Mouse (Mus musculus): ENCODE data around the gene Nr5a1. TPM values are rescaled to one million over a fixed set of nuclear protein-coding genes. Genes with fewer than 3 reads are reported as not detected.

Nr5a1 gene
- 0.04 TPM in 1 of 2 replicates, not detected in the other for polyA plus RNA-seq (2016; fragmentation: Nextera tagmentation; extraction: Ambion mirVana)

- ATAC-seq: no peak
- Histone ChIP-seq H3K4me2 (no peak within 1 kb of the TSS), H3K4me3 (no peak within 1 kb of the TSS), H3K27ac (no peak within 1 kb of the TSS), H3K36me3 (no peaks in the 10 kb centered on the region), H3K9me3 (replicated peaks) (no peaks in the 10 kb centered on the region), H3K9ac (no peak within 1 kb of the TSS), H3K4me1 (peaks cover 32% of the 10 kb centered on the region), H3K27me3 (replicated peaks) (peaks cover 60% of the 10 kb centered on the region)
- WGBS (ENCODE audit: insufficient replicate concordance): 77% methylated on average over 13 of the region's 13 CpGs
These were observed at the start of gene Nr5a1 for GRCm38 (mm10) chr2:38714324-38714723. Gene Nr5a1, minus strand, starts transcription at chr2:38714542.

DNA sequence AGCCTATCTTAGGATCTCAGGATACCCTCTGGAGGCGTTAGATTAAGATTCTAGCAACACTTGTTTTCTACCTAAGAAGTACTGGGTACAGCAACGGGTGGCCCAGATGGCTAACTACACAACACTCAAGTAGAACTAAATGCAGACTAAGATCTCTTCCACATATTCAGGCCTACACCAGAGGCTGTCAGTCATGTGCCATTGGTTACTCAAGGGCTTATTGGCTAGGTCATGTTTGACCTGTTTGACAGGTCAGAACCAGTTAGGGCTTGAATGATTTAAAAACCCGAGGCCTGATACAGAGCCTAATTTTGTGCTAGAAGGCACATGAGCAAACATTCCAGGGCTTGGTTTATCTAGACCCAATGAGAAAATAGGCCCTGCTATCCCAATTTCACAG, 25.5 kb upstream of the Nr5a1 start:
- Histone ChIP-seq H3K4me1 (0 out of 2 replicates have a peak, but pooled peaks cover 3% of the 10 kb centered on the region), H3K27ac (no peak overlapping the region), H3K4me2 (no peak overlapping the region), H3K9me3 (replicated peaks) (no peaks in the 10 kb centered on the region), H3K27me3 (replicated peaks) (no peaks in the 10 kb centered on the region), H3K9ac (no peak overlapping the region), H3K36me3 (peaks cover 5% of the 10 kb centered on the region; the same call in 1 of the 2 replicates), H3K4me3 (no peak overlapping the region)
- no peak for ATAC-seq
- 58% methylated on average over 3 of the region's 3 CpGs for WGBS (ENCODE audit: insufficient replicate concordance)

DNA sequence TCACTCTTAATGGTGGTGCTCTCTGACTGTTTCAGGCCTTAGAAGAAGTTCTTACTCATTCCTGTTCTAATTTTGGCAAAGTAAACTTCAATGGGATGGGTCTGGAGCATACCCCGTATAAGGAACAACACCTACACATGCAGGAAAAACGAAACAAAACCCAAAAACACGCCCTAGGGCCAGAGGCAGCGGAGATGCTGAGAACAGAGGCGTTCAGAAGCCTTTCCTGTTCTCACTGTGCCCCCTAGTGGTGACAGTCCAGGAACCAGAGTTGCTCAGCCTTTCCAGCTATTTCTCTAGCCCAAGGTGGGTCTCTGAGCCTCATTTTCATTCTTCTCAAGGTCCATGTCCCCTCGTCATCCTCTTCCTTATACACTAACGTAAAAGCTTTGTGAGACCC, 25.1 kb upstream of the Nr5a1 start:
- WGBS (ENCODE audit: insufficient replicate concordance): 19% methylated on average over 7 of the region's 7 CpGs
- no peak overlapping the region for H3K4me3 ChIP-seq
- H3K36me3 ChIP-seq: peaks cover 5% of the 10 kb centered on the region; the same call in 1 of the 2 replicates
- no peak for ATAC-seq
- H3K4me1 ChIP-seq: 0 out of 2 replicates have a peak, but pooled peaks cover 3% of the 10 kb centered on the region
- no peaks in the 10 kb centered on the region for H3K9me3 ChIP-seq (replicated peaks)
- no peak overlapping the region for H3K27ac ChIP-seq
- H3K9ac ChIP-seq: no peak overlapping the region
- H3K4me2 ChIP-seq: no peak overlapping the region
- no peaks in the 10 kb centered on the region for H3K27me3 ChIP-seq (replicated peaks)

DNA sequence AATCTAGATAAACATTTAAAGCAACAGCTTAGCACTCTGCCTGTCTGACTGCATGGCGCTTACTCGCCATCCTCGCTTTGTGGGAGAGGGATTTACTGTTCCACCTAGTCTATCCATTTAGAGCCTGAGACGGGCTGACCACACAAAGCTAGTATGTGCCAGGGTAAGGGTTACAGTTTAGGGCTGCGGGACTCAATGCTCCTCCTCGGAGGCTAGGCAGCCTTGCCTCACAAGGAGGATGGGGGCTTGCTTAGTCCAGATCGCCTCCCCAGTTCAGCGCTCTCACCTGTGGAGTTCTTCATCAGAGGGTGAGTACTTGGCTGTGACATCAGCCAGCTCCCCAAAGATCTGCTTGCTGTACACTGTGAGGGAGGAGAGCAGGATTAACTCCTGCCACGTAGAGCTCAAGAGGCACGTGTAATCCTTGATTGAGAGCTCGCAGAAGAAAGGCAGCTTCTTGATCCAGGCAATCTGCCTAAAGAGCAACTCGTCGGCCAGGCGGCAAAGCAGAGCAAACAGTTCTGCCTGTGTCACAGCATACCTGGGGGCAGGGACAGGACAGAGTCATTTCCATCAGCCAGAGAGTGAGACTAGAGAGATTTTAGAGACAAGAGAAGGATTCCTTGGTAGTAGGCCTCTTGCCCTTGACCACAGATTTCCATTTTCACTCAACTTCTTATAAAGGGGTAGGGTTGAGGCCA, 24.4 kb upstream of the Nr5a1 start:
- no peaks in the 10 kb centered on the region for H3K27me3 ChIP-seq (replicated peaks)
- WGBS (ENCODE audit: insufficient replicate concordance): 78% methylated on average over 14 of the region's 14 CpGs
- 0 out of 2 replicates have a peak, but pooled peaks cover 3% of the 10 kb centered on the region for H3K4me1 ChIP-seq
- no peak overlapping the region for H3K4me3 ChIP-seq
- H3K27ac ChIP-seq: no peak overlapping the region
- no peaks in the 10 kb centered on the region for H3K9me3 ChIP-seq (replicated peaks)
- ATAC-seq: no peak
- H3K9ac ChIP-seq: no peak overlapping the region
- peaks cover 5% of the 10 kb centered on the region; the same call in 1 of the 2 replicates for H3K36me3 ChIP-seq
- no peak overlapping the region for H3K4me2 ChIP-seq

GRCm38 (mm10) chr2:38735740-38736139, 21.4 kb upstream of the Nr5a1 start:
- peaks cover 5% of the 10 kb centered on the region; the same call in 1 of the 2 replicates for H3K36me3 ChIP-seq
- no peak for ATAC-seq
- no peaks in the 10 kb centered on the region for H3K9me3 ChIP-seq (replicated peaks)
- no peak overlapping the region for H3K9ac ChIP-seq
- no peak overlapping the region for H3K4me2 ChIP-seq
- H3K4me1 ChIP-seq: 0 out of 2 replicates have a peak, but pooled peaks cover 3% of the 10 kb centered on the region
- no peak overlapping the region for H3K27ac ChIP-seq
- H3K27me3 ChIP-seq (replicated peaks): no peaks in the 10 kb centered on the region
- no peak overlapping the region for H3K4me3 ChIP-seq

- Histone ChIP-seq H3K4me3 (no peak overlapping the region), H3K9ac (no peak overlapping the region), H3K36me3 (peaks cover 5% of the 10 kb centered on the region; the same call in 1 of the 2 replicates), H3K9me3 (replicated peaks) (no peaks in the 10 kb centered on the region), H3K27me3 (replicated peaks) (no peaks in the 10 kb centered on the region), H3K4me1 (0 out of 2 replicates have a peak, but pooled peaks cover 3% of the 10 kb centered on the region), H3K4me2 (no peak overlapping the region), H3K27ac (no peak overlapping the region)
- no peak for ATAC-seq
- 69% methylated on average over 5 of the region's 5 CpGs for WGBS (ENCODE audit: insufficient replicate concordance)
These were observed 20.4 kb upstream of the Nr5a1 start for GRCm38 (mm10) chr2:38734721-38735120.

DNA sequence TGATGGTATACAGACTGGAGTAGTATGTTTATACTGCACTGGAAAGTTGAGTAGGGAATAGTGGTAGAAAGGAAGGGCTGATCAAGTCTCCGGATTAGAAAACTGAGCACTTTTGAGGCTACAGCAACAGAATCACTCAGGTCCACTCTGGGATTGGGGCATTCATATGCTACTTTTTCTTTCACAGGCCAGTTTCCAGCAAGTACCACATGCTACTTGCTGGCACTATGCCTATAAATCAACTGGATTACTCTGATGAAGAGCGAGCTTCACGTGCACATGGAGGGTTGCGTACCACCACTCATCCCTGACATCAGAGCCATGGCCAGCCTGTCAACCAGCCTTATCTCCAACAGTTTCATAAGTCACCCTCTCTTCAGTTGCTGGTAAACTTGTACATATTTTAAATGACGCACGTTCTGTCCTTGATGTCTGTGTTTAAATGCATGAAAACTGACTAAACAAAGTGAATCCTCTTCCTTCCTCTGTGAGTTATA, 16.0 kb upstream of the Nr5a1 start:
- 84% methylated on average over 6 of the region's 6 CpGs for WGBS (ENCODE audit: insufficient replicate concordance)
- Histone ChIP-seq H3K36me3 (no peaks in the 10 kb centered on the region), H3K4me3 (no peak overlapping the region), H3K9ac (no peak overlapping the region), H3K9me3 (replicated peaks) (no peaks in the 10 kb centered on the region), H3K27ac (no peak overlapping the region), H3K4me1 (no peaks in the 10 kb centered on the region), H3K4me2 (no peak overlapping the region), H3K27me3 (replicated peaks) (no peaks in the 10 kb centered on the region)
- ATAC-seq: no peak

- ATAC-seq: no peak
- H3K4me3 ChIP-seq: no peak overlapping the region
- no peaks in the 10 kb centered on the region for H3K9me3 ChIP-seq (replicated peaks)
- WGBS (ENCODE audit: insufficient replicate concordance): 62% methylated on average over 3 of the region's 3 CpGs
- no peak overlapping the region for H3K9ac ChIP-seq
- no peaks in the 10 kb centered on the region; the same call in 1 of the 2 replicates for H3K4me1 ChIP-seq
- H3K4me2 ChIP-seq: no peak overlapping the region
- no peaks in the 10 kb centered on the region for H3K27me3 ChIP-seq (replicated peaks)
- H3K36me3 ChIP-seq: no peaks in the 10 kb centered on the region
- H3K27ac ChIP-seq: no peak overlapping the region
These were observed 11.1 kb upstream of the Nr5a1 start for GRCm38 (mm10) chr2:38725427-38725826.

- Histone ChIP-seq H3K36me3 (no peaks in the 10 kb centered on the region), H3K4me3 (no peak overlapping the region), H3K9me3 (replicated peaks) (no peaks in the 10 kb centered on the region), H3K27ac (no peak overlapping the region), H3K27me3 (replicated peaks) (no peaks in the 10 kb centered on the region), H3K4me2 (no peak overlapping the region), H3K9ac (no peak overlapping the region), H3K4me1 (peaks cover 16% of the 10 kb centered on the region)
- no peak for ATAC-seq
- WGBS (ENCODE audit: insufficient replicate concordance): 82% methylated on average over 4 of the region's 4 CpGs
These were observed 9.0 kb upstream of the Nr5a1 start for GRCm38 (mm10) chr2:38723378-38723777.

GRCm38 (mm10) chr2:38722076-38722475, 7.7 kb upstream of the Nr5a1 start:
- no peaks in the 10 kb centered on the region for H3K27me3 ChIP-seq (replicated peaks)
- no peaks in the 10 kb centered on the region for H3K9me3 ChIP-seq (replicated peaks)
- 57% methylated on average over 4 of the region's 4 CpGs for WGBS (ENCODE audit: insufficient replicate concordance)
- ATAC-seq: no peak
- no peak overlapping the region for H3K9ac ChIP-seq
- H3K4me3 ChIP-seq: no peak overlapping the region
- H3K4me1 ChIP-seq: peaks cover 23% of the 10 kb centered on the region
- H3K36me3 ChIP-seq: no peaks in the 10 kb centered on the region
- no peak overlapping the region for H3K4me2 ChIP-seq
- no peak overlapping the region for H3K27ac ChIP-seq

GRCm38 (mm10) chr2:38720661-38721060, 6.3 kb upstream of the Nr5a1 start:
- Histone ChIP-seq H3K27me3 (replicated peaks) (0 out of 2 replicates have a peak, but pooled peaks cover 5% of the 10 kb centered on the region), H3K9ac (no peak overlapping the region), H3K9me3 (replicated peaks) (no peaks in the 10 kb centered on the region), H3K4me3 (no peak overlapping the region), H3K4me1 (peaks cover 23% of the 10 kb centered on the region), H3K36me3 (no peaks in the 10 kb centered on the region), H3K27ac (no peak overlapping the region), H3K4me2 (no peak overlapping the region)
- no peak for ATAC-seq
- 85% methylated on average over 2 of the region's 2 CpGs for WGBS (ENCODE audit: insufficient replicate concordance)

DNA sequence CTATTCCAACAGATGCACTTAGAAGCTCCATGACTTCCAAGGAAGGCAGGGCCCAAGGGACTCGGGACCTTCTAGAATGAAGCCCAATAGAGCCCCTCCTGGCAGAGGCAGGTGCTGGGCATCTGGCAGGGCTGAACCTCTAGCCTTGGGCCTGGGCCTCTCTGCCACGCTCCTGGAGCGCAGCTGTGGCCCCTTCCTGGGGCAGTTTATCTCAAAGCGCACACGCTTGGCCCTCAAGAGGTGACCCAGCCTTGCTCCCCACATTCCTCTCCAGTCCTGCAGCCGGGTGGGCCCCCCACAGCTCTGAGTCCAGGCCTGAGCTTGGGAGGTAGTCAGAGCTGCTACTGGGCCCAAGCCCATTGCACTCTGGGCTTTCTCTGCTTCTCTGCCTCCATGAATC, 5.0 kb upstream of the Nr5a1 start:
- Histone ChIP-seq H3K9ac (no peak overlapping the region), H3K4me1 (peaks cover 23% of the 10 kb centered on the region), H3K27me3 (replicated peaks) (peaks cover 10% of the 10 kb centered on the region), H3K4me2 (peak overlapping the region; percentile 35), H3K4me3 (no peak overlapping the region), H3K36me3 (no peaks in the 10 kb centered on the region), H3K9me3 (replicated peaks) (no peaks in the 10 kb centered on the region), H3K27ac (no peak overlapping the region)
- WGBS (ENCODE audit: insufficient replicate concordance): 27% methylated on average over 6 of the region's 6 CpGs
- ATAC-seq: peak; percentile 50
